Mouse (Mus musculus) lung, postnatal 10 days (tissue): ENCODE measurements around the gene Nfatc2.

Source experiments
- DNase-seq: peaks from one replicate; pipeline ENCODE4 v3.0.0; 2021

The Nfatc2 gene

DNA sequence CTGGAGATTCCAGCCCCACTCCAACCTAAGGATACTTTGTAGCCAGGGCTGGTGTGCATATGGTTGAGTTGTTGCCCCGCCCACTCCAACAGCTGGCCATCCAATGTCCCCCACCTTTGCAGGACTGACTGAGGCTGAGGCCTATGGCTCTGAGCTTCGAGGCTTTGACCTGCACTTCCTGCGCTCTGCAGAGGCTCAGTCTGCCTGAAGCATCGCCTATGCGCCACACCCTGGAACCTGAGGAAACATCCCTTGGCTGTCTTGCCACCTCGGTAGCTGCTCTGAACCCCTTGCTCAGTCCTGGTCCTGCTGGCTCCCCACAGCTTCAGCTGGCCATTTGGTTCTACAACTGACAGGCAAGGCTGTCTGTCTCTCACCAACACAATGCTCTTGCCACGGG, 24.1 kb downstream of the Nfatc2 start:
- no peak for DNase-seq

DNA sequence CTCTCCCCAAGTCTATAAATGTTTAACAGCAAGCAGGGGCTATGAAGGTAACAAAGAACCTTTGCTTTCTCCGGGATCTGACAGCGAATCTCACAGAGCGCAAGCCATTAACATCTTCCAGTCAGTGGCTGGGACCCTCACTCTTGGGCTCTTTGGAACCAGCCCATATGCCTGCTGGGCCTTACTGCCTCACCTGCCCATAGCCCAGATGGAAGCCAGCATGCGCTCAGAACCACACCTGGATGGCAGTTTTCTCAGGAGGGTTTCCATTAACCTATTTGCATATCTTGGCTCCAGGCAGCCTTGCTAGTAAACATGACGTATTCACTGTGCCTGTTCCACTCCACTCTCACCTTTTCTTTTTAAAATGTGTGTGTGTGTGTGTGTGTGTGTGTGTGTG, 25.6 kb downstream of the Nfatc2 start:
- DNase-seq = no peak

DNA sequence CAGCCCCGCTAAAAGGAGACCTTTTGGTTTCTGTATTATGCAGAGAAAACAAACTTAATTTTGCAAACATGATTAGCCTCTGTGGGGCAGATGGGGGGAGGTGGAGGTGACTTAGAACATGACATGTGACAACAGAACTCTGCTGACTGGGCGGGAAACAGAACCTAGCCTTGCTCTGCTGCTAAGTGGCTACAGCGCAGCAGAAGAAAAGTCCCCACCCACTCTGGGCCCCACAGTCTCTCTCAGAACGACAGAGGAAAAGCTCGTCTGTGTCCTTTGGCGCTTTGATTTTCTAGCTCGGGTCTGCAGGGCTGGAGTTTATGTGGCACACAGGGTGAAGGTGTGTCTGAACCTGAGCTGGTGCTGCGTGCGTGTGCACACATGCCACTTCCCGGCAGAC, 26.5 kb downstream of the Nfatc2 start:
- no peak for DNase-seq

DNA sequence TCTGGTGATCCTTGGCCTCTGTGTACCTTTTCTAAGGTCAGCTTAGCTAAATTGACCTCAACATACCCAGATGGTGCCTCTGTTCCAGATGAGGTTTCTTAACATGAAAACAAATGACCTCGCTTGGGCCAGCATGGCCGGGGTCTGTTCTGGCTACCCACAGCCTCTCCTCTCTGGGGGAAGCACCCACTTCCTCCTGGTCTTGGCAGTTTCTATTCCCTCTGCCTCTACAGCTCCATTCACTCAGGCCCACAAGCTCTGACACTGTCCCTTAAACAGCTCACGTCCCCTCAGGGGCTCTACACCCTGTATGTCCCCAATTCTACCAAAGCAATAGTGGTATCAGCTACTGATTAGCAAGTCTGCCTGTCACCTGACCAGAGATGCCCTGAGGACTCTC, 27.6 kb downstream of the Nfatc2 start:
- no peak for DNase-seq

DNA sequence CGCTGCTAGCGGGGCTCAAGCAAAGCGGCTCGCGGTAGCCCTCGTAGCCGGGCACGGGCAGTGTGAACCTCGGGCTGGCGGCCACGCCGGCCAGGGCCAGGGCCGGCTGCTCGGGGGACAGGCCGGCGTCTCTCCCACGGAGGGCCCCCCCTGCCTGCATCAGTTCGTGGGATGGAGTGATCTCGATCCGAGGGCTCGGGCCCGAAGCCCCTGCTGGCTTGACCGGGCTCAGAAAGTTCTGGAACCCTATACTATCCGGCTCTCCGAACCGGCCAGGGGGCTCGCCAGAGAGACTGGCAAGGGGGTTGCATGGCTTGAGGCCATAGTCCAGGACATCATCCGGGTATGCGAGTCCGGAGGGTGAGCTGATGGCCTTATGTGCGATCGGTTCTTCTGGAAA, 30.2 kb downstream of the Nfatc2 start:
- DNase-seq = no peak

DNA sequence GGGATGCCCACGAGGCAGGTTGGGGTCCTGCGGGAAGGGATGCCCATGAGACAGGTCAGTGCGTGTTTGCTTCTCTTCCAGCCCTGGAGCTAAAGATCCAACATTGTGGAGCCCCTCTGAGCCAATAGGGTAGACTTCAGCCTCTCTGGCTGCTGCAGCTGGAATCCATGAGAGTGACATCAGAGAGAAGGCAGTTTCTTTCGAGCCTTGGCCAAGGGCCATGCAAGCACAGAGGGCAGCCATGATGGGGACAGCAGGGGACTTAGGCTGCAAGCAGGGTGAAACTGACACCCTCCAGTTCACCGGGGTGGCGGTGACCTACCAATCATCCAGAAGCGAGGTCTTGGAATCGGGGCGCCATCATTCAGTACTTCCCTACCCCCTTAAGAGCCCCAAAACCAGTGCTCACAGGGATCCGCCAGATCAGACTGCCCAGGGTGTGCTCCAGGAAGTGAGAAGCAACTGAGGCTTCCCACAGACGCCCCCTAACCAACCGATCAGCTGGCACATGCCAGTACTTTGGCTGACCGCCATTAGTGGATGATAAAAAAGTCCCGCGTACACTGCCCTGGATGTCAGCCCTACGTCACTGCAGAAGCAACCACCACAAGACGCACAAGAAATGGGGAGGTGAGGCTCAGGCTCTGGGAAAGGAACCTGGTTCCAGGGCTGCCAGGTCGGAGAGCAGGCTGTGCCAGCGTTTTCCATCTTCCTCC, 35.8 kb downstream of the Nfatc2 start:
- peak; percentile 70 for DNase-seq

DNA sequence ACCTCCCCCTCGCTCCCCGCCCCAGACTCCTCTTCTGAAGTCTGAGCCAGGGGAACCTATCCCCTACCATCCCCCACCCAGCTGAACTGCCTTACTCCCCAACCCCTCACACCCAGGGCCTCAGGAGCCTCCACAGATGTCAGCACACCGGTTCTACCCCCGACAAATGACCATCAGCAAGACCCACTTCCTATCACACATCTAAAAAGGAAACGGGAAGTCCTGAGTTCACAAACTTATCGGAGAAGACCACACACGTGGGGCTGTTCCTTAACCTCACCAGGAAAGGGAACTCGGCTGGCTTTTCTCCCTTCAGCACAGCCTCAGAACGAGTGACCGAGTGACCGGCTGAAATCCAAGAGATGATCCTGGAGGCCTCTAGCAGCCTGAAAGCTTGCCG, 38.3 kb downstream of the Nfatc2 start:
- DNase-seq = no peak

DNA sequence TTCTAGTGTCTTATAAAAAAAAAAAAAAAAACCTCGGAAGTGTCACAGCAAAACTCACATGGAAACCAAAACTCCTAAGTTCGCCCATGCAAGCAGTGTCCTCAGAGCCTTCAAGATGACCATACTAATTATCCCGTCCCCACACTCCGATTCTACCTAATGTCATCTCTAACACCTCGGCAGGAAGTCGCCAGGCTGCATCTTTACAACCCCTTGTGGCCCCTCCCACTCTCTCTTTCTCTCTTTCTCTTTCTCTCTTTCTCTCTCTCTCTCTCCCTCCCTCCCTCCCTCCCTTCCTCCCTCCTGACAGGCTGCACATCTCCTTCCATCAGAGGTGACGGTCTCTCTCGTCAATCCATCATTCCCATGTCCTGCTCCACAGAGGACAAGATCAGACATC, 44.4 kb downstream of the Nfatc2 start:
- DNase-seq = no peak

DNA sequence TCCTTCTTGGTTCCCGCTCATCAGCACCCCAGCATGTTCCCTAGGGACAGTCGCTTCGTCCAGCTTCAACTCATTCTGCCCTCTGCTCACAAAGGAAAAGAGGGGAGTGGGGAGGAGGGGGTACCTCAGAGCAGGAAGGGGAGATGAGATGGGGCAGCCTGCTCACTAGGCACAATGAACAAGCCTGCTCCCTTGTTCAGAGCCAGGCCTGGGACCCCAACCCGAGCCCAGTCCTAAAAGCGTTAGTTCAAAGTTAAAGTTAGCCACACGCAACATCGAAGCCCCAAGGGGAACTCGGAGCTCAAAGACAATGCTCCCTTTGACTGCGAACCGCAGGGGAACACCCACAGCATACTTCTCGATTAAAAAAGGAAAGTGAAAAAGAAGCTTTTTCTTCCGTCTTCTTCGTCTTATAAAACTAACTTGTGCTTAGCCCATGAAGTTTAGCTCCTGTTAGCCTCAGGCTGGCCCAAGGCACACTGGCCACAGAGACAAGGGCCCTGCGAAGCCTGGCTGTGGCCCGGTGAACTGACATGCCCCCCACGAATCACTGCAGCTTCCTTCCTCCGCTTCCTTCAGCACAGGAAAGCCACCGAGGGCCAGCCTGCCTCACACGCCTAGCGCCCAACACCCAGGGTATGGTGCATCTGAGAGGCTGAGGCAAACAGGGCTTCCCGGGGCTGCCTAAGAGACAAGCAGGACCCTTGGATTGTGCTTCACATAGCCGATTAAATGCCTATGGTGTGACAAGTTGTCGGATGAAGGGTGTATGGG, 45.4 kb downstream of the Nfatc2 start:
- peak; percentile 56 for DNase-seq

DNA sequence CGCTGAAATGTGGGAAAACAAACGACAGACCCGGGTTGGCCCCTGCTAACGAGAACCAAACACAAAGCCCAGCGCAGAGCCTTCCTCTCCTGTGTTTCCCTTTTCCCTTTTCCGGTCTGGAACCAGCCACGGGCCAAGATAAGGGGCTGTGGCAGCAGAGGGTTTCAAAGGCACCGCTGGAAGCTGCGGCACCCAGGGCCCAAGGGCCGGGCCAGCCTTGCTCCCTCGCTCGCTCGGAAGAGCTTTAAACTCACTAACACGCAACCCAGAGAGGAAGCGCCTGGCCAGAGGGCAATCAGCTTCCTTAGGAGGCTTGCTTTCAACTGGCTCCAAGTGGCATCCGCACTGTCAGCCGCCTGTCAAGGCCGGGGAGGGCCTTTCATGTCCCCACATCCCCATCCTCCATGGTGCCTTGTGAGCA, 47.9 kb downstream of the Nfatc2 start:
- peak; percentile 65 for DNase-seq

DNA sequence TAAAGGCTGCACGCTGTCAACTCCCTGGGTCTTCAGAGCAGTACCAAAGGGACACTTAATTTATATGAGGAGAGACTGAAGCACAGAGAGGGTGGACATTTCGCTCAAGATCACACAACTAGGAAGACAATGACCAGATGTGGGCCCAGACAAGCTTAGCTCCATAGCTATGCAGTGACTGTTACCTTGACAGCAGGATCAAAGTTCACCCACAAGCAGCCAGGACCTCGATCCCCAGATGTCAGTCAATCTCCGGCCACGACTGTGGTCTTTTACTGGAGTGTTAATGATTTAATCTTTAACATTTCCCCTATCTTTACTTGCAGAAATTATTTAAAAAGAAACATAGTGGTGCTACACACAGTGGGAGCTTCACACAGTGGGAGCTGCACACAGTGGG, 49.1 kb downstream of the Nfatc2 start:
- no peak for DNase-seq

DNA sequence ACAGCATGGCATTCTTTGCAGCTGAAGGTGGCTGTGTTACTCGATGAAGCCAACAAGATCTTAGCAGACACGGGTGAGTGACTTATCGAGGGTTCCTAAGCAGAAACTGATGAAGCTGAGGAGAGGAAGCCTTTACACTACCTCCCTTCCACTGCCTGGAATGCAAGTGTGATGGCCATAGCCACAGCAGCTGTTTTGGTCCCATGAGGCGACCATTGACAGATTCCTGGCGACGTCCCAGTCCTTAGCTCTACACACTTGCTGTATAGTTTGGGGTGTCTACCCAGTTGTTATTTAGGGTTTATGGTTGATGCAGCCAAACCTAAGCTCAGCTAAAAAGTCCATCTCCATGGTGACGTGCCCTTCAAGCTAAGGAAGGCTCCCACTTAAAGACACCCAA, 50.2 kb downstream of the Nfatc2 start:
- no peak for DNase-seq

DNA sequence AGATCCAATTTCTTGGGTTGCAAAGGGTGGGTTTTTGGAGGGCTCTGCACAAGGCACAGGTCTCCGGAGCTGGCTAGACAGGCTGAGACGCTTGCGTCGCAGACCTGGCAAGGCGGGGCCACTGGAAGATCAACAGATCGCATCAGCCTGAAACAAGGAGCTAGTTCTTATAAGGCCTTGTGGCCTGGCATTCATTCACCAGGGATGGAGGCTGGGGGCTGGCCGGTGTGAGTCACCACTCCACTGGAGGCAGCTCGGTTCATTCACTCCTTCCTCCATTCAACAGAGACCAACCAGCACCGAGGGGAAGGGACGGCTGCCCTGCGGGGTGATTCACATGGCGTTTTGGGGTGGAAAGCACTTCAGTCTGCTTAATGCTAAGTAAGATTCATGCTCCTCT, 52.1 kb downstream of the Nfatc2 start:
- no peak for DNase-seq

DNA sequence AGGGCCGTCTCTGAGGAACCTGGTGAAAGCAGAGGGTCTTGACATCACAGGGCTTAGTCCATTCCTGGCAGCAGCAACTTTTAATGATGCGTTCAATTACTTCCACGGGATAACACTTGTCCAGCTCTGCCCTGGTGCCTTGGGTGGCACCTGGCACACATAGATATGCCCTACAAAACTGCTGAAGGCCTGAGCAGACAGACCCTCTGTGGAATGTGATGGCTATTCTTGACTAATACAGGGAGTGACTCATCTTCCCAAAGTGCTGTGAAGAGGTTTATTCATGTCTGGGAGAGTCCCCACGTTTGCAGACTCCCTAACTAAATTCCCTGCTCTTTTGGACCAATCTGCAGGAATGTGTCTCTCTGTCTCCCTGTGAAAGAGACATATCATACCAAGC, 53.4 kb downstream of the Nfatc2 start:
- DNase-seq = no peak

DNA sequence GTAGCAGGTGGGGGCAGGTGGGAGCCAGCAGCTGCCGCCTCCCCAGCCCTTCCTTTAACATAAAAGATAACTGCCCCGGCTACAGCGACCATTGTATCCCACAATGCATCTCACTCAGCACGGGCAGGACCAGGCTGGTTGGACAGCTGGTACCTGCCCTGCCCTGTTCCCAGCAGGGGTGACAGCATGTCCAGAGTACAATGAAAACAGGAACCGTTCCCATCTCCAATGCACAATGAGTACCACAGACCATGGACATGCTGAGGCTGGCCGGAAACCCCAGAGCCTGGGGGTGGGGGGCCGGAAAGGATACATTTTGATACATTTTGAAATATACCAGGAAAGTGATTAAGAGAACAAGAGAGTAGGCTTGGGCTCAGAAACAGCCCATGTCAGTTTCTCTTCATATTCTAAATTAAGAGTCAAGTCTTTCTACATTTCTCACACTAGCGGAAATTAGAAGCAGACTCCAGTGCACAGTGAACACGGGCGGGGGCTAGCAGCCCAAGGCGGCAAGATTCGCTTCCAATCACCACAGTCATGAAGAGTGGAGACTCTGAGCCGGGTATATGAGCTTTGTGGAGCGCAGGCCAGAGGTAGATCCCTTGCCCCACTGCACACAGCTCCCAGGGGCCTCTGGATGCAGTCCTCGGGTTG, 55.4 kb downstream of the Nfatc2 start:
- no peak for DNase-seq

DNA sequence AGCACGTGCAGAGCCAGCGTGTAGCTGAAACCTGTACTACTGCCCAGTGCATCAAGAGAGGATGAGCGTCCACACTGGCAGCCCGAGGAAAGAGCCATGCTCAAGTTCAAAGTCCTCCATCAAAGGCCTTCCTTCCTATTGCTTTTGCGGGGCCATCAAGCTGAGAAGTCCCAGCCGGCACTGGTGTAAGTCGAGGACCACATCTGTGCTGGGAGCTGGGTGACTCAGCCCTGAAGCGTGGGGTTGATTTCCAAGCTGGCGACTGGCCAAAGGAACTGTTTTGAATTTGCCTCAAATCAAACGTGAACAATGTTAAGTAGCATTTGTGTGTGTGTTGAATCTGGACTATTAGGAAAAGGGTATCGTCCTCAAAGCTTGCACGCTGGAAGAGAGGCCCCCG, 57.4 kb downstream of the Nfatc2 start:
- peak; percentile 84 for DNase-seq

DNA sequence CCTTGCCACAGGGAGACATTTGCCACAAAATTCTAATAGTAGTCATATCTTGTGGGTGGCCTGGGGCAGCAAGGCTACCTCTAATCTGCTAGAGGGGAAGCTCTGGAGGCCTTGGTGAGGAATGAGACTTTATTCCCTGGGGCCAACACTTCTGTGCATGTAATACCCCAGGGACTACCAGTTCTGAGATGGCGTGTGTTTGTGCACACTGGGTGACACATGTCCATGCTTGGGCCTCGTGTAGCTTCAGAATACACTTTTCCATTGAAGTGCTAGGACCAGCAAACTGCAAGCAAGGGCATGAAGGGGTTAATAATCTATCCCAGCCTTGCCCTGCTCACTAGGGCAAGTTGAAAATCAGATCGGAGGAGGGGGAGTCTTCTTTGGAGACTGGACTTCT, 58.4 kb downstream of the Nfatc2 start:
- DNase-seq = no peak

DNA sequence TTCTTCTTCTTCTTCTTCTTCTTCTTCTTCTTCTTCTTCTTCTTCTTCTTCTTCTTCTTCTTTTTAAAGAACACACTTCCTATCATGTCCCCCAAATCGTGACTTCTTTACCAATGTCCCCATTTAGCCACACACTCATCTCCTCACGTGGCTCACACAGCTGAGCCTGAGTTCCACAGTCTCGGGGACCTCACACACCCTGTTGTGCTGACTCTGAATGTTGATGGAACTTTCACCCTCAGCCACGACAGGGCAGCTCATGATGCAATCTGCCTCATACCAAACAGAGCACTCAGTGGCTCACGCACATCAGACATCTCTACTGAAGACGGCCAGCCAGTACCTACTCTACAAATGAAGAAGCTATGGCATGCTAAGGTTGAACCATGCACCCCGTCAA, 60.2 kb downstream of the Nfatc2 start:
- no peak for DNase-seq

DNA sequence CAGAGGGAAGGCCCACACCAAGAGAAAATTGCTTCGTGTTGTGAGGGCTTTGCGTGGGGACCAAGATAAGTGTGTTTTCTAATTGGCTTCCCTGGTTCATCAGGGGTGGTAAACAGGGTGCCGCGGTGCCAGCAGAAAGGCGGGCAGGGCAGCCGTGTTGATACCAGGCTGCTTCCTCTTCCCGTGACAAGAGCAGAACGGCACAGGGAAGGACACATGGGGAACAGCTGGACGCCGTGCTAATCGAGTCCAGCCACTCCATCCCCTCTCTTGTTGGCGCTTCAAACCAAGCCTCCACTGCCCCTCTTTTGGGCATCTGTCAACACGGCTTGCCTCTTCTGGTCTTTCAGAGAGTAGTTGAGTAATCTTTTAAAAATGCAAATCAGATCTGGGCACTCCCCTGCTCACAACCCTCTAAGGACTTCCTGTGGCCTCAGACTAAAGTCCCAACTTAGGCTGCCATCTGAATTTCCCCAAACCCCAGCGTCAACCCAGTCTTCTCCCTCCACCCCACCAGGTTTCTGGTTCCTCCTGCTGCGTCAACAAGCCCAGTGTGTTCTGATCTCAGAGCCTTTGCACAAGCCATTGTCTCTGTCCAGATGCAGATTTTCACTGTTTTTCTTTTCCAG, 61.7 kb downstream of the Nfatc2 start:
- DNase-seq = no peak

DNA sequence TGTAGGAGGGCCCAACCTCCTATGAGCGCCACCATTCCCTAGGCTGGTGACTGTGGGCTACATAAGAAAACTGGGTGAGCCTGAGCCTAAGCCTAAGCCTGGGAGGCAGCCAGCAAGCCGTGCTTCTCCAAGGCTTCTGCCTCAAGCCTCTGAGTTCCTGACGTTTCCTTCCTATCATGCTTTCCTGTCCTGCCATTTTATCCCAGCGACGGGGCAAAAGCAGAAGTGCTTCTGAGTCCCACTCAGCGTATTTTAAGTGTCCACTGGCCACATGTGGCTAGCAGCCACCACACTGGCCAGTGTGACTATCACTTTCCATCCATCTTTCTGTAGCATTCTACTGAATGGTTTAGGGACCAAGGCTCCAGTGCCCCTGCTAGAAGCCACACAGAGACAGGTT, 62.4 kb downstream of the Nfatc2 start:
- no peak for DNase-seq

DNA sequence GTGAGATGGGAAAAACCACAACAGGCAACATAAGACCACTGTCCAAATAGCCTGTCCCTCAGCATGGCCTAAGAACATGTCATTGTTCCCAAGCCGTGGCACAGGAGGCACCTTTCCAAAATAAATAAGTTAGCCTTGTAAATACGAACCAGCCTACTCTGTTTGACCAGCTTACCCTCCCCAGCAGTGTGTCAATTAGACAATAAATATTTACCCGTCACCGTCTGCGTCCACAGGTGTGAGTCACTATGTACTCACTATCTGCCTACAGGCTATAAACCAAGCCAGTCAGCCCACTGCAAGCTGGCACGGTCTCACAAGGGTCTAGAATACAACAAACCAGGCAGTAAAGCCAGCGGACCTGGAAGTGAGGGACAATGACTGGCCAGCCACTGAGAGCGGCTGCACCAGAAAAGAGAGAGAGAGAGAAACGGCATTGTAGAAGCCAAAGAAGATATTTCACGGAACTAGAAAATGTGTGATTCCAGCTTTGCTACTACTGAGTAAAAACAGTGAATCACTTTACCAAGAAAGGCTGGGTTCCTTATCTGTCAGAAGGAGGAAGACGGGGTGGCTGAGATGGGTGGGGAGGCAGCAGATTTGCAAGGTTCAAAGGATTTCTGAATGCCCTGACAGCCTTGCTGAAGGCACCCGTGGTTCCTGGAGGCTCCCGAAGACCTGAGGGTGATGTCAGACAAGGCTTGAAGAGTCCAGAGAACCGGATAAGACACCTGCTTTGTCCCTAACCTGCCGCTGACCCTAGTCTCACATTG, 69.2 kb downstream of the Nfatc2 start:
- no peak for DNase-seq

DNA sequence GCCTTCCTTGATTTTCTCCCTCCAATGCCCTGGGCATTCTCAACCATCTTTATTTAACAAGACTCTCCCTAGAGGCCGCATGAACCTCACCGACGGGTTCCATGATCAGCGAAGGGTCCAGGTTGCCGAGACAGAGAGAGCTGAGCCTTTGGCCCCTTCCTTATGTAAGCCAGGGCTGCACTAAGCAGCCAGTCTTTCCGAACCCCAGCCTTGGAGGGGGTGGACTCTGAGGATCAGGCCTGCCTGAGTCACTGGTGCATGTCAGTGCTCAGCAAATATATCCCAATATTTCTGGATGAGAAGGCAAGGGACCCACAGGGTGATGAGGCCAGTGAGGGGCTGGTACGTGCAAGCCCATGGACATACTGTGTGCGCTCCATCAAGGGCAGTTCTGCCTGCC, 72.9 kb downstream of the Nfatc2 start:
- no peak for DNase-seq

DNA sequence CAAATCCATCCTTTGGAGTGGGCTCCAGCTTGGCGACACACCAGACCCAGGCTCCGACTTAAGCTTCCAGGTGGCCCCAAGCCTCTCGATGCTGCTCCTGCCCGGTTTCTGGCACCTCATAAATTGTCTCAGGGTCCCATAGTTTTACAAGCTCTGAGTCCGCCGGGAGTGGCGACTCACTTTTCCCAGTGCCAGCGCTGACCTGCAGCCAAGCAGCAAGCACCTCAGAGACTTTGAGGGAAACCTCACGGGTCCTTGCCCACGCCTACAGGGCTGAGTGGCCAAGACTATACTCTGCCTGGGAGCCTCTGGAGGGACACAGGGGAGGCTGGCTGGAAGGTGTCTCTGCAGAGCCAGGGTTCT, 74.0 kb downstream of the Nfatc2 start:
- no peak for DNase-seq
